Mouse (Mus musculus): ENCODE measurements around the gene Grm7.

Gene Grm7

DNA sequence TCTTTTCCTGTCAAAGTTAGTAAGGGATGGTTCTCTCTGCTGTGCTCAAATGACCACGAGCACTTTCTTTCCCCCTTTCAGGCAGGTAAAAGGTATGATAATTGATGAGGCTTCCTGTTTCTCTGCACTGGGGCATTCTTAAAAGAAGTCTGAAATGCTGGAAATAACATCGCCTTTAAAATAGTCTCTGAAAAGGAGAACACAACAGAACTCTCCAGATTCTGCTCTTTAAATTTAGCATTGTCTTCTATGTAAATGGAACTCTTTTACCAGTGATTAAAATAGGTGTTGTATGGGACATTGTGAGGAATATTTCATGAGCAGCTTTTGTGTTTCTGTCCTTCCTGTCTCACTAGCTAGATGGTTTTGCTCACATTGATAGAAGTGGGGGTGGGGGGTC, 393.7 kb downstream of the Grm7 start:
- DNase-seq, result no peak

- no peak for DNase-seq
These were observed 400.5 kb downstream of the Grm7 start for GRCm38 (mm10) chr6:111045896-111046295.

DNA sequence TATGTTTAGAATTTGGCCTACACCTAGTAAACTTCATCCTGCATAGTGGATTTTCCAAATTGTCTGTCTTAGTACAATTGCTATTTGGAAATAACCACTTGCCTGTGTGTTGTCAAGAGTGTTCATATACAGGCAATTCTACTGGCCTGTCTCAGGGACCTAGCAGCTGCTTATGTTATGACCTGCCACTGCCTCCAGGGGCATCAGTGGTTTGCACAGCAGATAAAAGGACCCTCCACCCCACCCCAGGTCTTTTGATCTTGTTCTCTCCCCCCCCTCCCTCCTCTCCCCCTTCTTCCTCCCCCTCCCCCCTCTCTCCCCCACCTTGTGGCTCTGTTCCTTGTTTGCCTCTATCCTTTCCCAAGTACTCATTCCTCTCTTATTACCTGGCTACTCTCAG, 403.9 kb downstream of the Grm7 start:
- no peak for DNase-seq

GRCm38 (mm10) chr6:111054001-111054975, 408.9 kb downstream of the Grm7 start:
- no peak for DNase-seq

GRCm38 (mm10) chr6:111057798-111058197, 412.4 kb downstream of the Grm7 start:
- no peak for DNase-seq

DNA sequence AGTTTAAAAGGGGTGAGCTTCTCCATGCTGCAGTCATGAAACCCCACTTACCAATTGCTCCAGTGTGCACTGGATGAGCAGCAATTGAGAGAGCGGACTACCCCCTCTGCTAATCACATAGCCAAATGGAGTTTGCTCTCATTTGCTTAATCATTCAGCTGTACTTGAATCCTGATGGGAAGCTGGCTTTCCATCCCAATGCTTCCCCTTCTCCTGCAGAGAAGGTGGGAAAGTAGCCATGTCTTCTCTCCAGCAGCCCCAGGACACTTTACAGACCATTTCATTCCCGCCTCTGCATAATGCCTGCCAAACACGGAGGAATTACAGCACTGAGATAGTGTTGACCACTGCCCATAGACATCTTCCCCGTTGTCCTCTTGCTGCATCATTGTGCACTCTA, 414.6 kb downstream of the Grm7 start:
- DNase-seq, result no peak

DNA sequence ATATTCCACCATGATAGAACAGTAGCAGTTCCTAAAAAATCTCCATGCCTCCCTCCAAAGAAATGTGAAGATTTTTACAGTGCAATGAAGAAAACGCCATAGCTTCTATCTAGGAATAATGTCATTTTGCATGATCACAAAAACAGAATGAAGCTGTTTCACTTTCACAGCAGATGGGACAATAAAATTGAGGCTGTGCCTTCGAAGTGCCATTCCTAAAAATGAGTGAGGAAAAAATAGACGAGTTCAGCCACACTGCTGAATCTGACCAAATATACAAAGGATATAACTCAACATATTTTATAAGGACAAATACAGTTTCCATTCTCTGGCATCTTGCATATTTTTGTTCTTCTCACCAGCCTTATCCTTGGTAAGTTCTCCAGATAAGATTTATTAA, 439.2 kb downstream of the Grm7 start:
- DNase-seq, result no peak

- no peak for DNase-seq
These were observed 449.4 kb downstream of the Grm7 start for GRCm38 (mm10) chr6:111094818-111095217.

GRCm38 (mm10) chr6:111105485-111105884, 460.1 kb downstream of the Grm7 start:
- no peak for DNase-seq

DNA sequence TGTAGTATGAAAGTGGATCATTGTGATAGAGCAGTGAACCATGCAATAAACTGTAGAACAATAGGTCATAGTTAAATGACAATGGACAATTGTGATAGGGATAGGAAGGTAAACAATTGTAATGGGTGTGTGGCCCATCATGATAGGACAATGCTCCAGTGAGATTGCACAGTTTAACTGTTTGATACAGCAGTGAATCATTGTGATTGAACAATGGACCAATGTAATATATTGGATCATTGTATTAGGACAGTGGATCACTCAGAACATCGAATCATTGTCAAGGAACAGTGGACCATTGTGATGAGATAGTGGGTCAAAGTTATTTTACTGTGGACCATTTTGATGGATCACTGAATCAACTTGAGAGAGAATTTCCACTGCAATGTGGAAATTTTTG, 515.7 kb downstream of the Grm7 start:
- DNase-seq, result no peak

DNA sequence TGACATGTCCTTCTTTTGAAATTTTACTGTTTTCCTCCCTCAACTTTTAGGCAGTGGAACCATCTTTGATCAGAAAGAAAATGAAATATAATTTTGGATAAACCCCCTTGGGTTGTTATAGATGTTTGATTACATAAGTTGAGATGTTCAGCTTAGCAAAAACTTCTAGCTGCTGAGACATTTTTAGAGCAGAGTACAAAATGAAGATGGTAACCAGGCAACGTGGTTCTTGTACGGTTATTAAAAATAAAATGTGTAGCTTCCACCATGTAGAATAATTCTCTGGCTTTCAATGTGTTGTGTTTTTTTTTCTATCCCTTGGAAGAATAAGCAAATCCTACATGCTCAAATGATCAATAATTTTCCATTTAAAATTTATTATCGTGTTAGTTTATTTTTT, 550.0 kb downstream of the Grm7 start:
- no peak for DNase-seq

DNA sequence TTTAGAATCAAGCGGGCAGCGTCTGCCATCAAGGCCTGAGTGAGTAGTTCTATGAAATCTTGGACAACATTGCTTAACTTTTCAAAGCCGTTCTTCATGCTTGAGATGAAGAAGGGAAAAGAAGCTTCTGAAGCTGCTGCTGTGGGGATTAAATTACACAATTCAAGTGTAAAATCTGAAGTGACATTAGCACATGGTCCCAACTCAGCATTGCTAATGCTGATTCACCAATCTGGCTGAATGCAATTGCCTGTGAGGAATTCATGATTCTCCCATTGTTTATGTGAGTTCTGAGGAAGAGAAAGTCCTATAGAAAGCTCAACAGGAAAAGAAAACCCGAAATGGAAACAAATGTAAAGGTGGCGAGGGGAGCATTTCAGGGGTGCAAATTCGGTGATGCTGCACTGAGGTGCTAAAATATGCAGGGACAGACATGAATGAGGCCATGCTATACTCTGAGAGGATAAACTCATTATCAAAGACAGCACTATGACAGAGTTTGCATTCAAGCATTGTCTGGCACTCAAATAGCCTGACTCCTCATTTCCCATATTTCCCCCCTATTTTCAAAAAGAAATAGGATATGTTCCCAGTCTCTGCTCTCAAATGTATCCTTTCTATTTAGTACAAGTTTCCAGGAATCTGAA, 575.8 kb downstream of the Grm7 start:
- DNase-seq, result no peak

DNA sequence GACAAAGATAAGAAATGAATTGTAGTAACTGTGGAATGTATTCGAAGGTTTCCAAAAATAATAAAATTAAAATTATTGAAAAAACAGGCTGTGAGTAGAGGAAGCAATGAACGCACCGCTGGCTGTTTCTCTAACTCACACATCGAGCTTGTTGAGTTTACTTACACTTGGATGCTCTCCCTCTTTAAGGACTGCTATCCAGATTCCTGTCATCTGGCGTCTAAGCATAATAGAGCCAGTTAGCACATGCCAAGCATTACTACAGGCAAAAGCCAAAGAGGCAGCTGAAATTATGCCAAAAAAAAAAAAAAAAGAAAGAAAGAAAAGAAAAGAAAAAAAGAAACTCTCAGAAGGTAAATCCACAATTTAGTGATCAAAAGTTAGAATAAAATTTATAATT, 609.8 kb downstream of the Grm7 start:
- no peak for DNase-seq

GRCm38 (mm10) chr6:111256939-111257338, 611.6 kb downstream of the Grm7 start:
- DNase-seq, result no peak

DNA sequence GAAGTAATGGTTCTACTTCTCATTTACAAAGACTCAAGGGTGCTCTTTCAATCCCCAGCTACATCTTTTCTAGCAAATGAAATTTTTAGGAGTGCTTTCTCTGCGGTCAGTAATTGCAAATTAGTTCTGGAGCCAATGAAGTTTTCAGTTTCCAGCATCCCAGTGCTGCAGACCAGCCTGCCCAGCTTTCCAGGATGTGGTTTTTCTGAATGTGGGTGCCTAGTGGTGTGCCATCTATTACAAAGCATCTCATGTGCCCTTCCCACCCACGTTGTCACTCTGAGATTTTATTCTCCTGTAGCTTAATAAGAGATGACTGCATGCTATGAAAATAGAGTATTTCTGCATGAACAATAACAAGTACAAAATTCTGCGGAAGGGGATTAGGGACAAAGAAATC, 612.9 kb downstream of the Grm7 start:
- DNase-seq, result no peak

- DNase-seq, result no peak
These were observed 615.8 kb downstream of the Grm7 start for GRCm38 (mm10) chr6:111261181-111261580.

DNA sequence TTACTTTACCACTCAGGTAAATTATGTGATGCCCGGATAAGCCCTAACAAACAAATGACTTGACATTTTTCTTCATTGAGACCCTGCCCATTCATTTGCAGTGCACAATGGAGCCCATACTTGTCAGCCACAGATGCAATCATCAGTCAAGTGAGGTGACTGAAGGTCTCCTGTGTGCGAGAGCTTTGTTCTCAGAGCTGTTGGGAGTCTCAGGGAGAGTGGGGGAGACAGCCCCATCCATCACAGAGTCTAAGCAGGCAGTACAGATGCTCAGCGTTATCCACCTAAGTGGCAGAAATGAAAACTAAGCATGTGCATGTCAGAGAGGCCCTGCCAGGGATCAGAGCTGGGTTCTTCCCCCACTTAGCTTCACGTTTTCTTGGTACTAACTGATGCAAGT, 631.3 kb downstream of the Grm7 start:
- DNase-seq, result no peak

DNA sequence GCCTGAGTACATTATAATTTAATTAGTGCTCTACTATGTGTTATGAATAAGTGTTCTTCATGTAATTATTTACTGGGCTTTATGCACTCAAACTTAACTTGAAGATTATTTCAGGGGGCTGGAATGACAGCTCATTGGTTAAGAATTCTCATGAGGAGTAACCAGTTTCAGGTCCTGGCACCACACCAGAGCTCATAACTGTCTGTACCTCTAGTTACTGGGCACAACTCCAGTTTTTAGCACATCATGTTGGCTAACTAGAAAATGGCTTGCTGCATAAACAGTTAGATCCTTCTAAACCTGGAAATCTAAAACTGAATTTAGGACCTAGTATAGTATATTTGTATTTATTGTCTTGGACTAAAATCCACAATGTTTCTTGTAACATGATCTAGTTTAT, 633.1 kb downstream of the Grm7 start:
- DNase-seq, result no peak

DNA sequence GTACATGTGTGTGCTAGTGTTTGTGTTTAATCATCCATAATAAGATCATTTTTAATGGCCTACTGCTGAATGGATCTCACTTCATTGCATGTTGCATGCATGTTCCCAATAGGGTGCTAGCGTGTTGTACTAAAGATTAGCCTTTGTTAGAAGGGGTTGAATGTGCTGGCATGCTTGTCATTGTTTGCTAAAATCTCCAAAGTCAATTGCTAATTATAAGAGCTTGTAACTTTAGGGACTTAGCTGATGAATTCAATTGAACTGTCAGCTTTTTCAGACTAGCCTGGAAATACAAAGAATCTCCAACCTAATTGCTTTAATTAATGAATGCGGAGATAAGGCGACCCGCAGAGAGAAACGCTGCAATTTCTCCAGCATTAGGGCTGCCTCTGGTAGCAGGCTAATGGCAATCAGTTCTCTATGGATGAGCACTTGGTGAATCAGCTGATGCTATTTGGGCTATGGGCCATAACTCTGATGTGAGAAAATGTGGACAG, 648.2 kb downstream of the Grm7 start:
- no peak for DNase-seq

GRCm38 (mm10) chr6:111303912-111304555, 658.7 kb downstream of the Grm7 start:
- no peak for DNase-seq

GRCm38 (mm10) chr6:111361681-111362080, 716.3 kb downstream of the Grm7 start:
- DNase-seq, result no peak

DNA sequence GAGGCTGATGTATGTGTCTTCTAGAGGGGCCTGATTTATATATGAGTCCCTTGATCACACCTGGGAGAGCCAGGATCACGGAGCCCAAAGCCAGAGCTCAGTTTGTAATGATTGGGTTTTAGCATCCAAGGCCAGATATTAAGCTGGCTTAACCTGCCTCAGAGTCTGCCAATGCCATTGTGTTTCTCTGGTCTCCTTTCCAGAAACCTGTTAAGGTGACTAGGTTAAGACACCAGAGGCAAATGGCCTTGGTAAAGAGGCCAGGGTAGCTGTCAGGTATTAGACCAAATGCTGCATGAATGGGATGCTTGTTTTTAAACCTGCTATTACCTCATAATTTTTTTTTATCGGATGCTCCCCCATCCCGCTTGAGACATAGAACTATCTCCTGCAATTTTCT, 722.7 kb downstream of the Grm7 start:
- no peak for DNase-seq

DNA sequence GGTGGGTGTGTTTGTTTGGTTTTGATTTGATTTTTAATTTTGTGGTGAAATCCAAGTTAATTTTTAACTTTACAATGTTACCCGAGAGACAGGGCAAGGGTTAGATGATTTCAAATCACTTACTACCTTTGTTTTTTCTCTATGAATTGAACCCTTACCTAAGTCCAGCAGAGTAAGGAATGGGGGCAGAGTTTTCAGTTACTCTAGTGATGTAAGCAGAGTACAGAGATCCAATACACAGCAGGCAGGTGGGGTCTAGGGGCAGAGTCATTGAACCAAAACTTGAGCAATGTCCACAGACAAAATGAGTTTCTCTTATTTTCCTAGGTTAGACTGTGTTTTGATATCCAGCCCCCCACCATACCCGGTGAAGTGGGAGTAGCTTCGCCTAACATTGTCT, 723.2 kb downstream of the Grm7 start:
- no peak for DNase-seq

DNA sequence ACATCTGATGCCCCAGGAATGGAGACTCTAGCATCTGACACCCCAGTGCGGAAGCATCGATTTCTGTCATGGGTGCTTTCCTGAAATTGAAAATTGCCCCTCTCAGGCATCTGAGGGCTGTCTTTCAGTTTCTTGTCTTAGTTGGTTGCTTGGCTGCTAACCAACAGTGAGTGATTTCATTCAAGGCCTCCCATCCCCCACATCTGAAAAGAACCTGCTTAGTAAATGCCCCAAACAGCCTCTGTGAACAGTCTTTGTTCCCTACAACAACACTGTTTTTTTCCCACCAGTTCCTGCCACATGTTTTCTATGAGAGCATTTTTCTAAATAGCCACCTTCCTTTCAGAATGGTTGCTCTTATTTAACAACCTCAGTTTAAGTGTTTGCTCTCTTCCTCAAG, 723.6 kb downstream of the Grm7 start:
- no peak for DNase-seq
